Mouse (Mus musculus) kidney, embryonic 14.5 days (tissue): Measurements from ENCODE around the gene Caln1. TPM values are rescaled to one million over a fixed set of nuclear protein-coding genes. Genes with fewer than 3 reads are reported as not detected.

Experiments
- ATAC-seq: fragments of 200-750 bp; cut with Nextera tagmentation; 2 replicates; pipeline ENCODE4 v1.8.0; 2017; ENCODE audit warnings: moderate number of reproducible peaks, mild to moderate bottlenecking, moderate TSS enrichment, moderate library complexity; ENCODE audit not compliant: low FRiP score, low TSS enrichment
- H3K27ac ChIP-seq: fragments of 300-500 bp; sonication (generic); 2 replicates; pipeline ENCODE4 v1.5.1; 2014; ENCODE audit warnings: low read depth, mild to moderate bottlenecking, low read length, moderate library complexity, mixed read lengths
- H3K27me3 ChIP-seq: fragments of 300-500 bp; sonication (generic); 2 replicates; pipeline ENCODE4 v1.6.1; 2014; ENCODE audit warnings: mild to moderate bottlenecking, low read length; ENCODE audit not compliant: control insufficient read depth, insufficient read depth
- H3K36me3 ChIP-seq: fragments of 300-500 bp; sonication (generic); 2 replicates; pipeline ENCODE4 v1.6.1; 2014; ENCODE audit warnings: low read length, mixed read lengths; ENCODE audit not compliant: control insufficient read depth, insufficient read depth
- H3K4me1 ChIP-seq: fragments of 300-500 bp; sonication (generic); 2 replicates; pipeline ENCODE4 v1.6.1; 2014; ENCODE audit warnings: low read length, mixed read lengths; ENCODE audit not compliant: control insufficient read depth, insufficient read depth
- H3K4me2 ChIP-seq: fragments of 300-500 bp; sonication (generic); replicated peaks from 2 replicates; pipeline ENCODE4 v1.6.1; 2014; ENCODE audit warnings: low read depth, mild to moderate bottlenecking, low read length
- H3K4me3 ChIP-seq: fragments of 300-500 bp; sonication (generic); 2 replicates; pipeline ENCODE4 v1.5.1; 2014; ENCODE audit warnings: mild to moderate bottlenecking, low read length
- H3K9ac ChIP-seq: fragments of 300-500 bp; sonication (generic); 2 replicates; pipeline ENCODE4 v1.6.1; 2014; ENCODE audit warnings: low read depth, mild to moderate bottlenecking, low read length, moderate library complexity
- H3K9me3 ChIP-seq: fragments of 300-500 bp; sonication (generic); 2 replicates; pipeline ENCODE4 v1.6.1; 2016; ENCODE audit warnings: low read length; ENCODE audit not compliant: control insufficient read depth
- WGBS: fragments of 180-500 bp; shearing (Covaris S2); extraction: QIAGEN DNeasy Blood & Tissue Kit; methylation state at CpG from one replicate; pipeline ENCODE4 v1.1.7; 2014; 5-methylcytosine and 5-hydroxymethylcytosine counted together
- polyA plus RNA-seq: library from polyadenylated mRNA; unstranded; fragments of >200 nt; fragmentation: Nextera tagmentation; extraction: Ambion mirVana; gene quantifications from 2 replicates; pipeline ENCODE4 v1.2.1, GENCODE M21; 2014

Caln1 gene
- 0.27 and 0.57 TPM in 2 replicates for polyA plus RNA-seq

GRCm38 (mm10) chr5:130369237-130369636, at the start of gene Caln1:
Gene Caln1 (plus strand): TSS chr5:130369455.
- Histone ChIP-seq H3K9ac (no peak within 1 kb of the TSS), H3K4me2 (no peak within 1 kb of the TSS), H3K27me3 (no peaks in the 10 kb centered on the region), H3K9me3 (no peaks in the 10 kb centered on the region), H3K36me3 (no peaks in the 10 kb centered on the region), H3K4me3 (no peak within 1 kb of the TSS), H3K27ac (no peak within 1 kb of the TSS), H3K4me1 (no peaks in the 10 kb centered on the region)
- 69% methylated on average over 11 of the region's 11 CpGs for WGBS
- ATAC-seq, result no peak

GRCm38 (mm10) chr5:130319783-130320182, 49.5 kb upstream of the Caln1 start:
- H3K9me3 ChIP-seq, result peaks cover 7% of the 10 kb centered on the region
- H3K27ac ChIP-seq, result no peak overlapping the region
- H3K9ac ChIP-seq, result no peak overlapping the region
- H3K4me1 ChIP-seq, result no peaks in the 10 kb centered on the region; the same call in 1 of the 2 replicates
- no peak overlapping the region for H3K4me3 ChIP-seq
- ATAC-seq, result no peak
- no peak overlapping the region for H3K4me2 ChIP-seq
- H3K36me3 ChIP-seq, result no peaks in the 10 kb centered on the region; the same call in 1 of the 2 replicates
- 95% methylated on average over 5 of the region's 5 CpGs for WGBS
- H3K27me3 ChIP-seq, result no peaks in the 10 kb centered on the region

GRCm38 (mm10) chr5:130320485-130320884, 48.8 kb upstream of the Caln1 start:
- peaks cover 2% of the 10 kb centered on the region; the same call in 1 of the 2 replicates for H3K36me3 ChIP-seq
- WGBS, result 78% methylated on average over 3 of the region's 3 CpGs
- no peak overlapping the region for H3K27ac ChIP-seq
- ATAC-seq, result peak; percentile 68; the same call in 1 of the 2 replicates
- H3K4me1 ChIP-seq, result no peaks in the 10 kb centered on the region; the same call in 1 of the 2 replicates
- no peak overlapping the region for H3K4me3 ChIP-seq
- H3K9ac ChIP-seq, result no peak overlapping the region
- peaks cover 8% of the 10 kb centered on the region for H3K9me3 ChIP-seq
- no peak overlapping the region for H3K4me2 ChIP-seq
- no peaks in the 10 kb centered on the region for H3K27me3 ChIP-seq

- H3K4me3 ChIP-seq, result no peak overlapping the region
- ATAC-seq, result no peak
- 91% methylated on average over 8 of the region's 8 CpGs for whole genome bisulfite sequencing
- peaks cover 8% of the 10 kb centered on the region for H3K4me1 ChIP-seq
- peaks cover 11% of the 10 kb centered on the region; the same call in 1 of the 2 replicates for H3K36me3 ChIP-seq
- H3K27me3 ChIP-seq, result no peaks in the 10 kb centered on the region
- H3K27ac ChIP-seq, result no peak overlapping the region
- H3K4me2 ChIP-seq, result no peak overlapping the region
- peaks cover 8% of the 10 kb centered on the region for H3K9me3 ChIP-seq
- H3K9ac ChIP-seq, result no peak overlapping the region
Measured at GRCm38 (mm10) chr5:130325486-130325885, 43.8 kb upstream of the Caln1 start.

GRCm38 (mm10) chr5:130327615-130328263, 41.5 kb upstream of the Caln1 start:
- H3K27me3 ChIP-seq, result no peaks in the 10 kb centered on the region
- peaks cover 11% of the 10 kb centered on the region; the same call in 1 of the 2 replicates for H3K36me3 ChIP-seq
- H3K4me2 ChIP-seq, result no peak overlapping the region
- peaks cover 8% of the 10 kb centered on the region for H3K4me1 ChIP-seq
- no peak overlapping the region for H3K27ac ChIP-seq
- H3K9ac ChIP-seq, result no peak overlapping the region
- ATAC-seq, result peak; percentile 67
- 19% methylated on average over 6 of the region's 6 CpGs for WGBS
- no peak overlapping the region for H3K4me3 ChIP-seq
- H3K9me3 ChIP-seq, result peaks cover 8% of the 10 kb centered on the region

- peak overlapping the region; percentile 30; the same call in 1 of the 2 replicates for H3K27ac ChIP-seq
- ATAC-seq, result no peak
Measured at GRCm38 (mm10) chr5:130328366-130328765, 40.9 kb upstream of the Caln1 start.

GRCm38 (mm10) chr5:130329889-130330288, 39.4 kb upstream of the Caln1 start:
- Histone ChIP-seq H3K4me3 (no peak overlapping the region), H3K9ac (no peak overlapping the region), H3K27ac (no peak overlapping the region), H3K9me3 (no peaks in the 10 kb centered on the region), H3K36me3 (peaks cover 12% of the 10 kb centered on the region; the same call in 1 of the 2 replicates), H3K27me3 (no peaks in the 10 kb centered on the region), H3K4me1 (peaks cover 8% of the 10 kb centered on the region), H3K4me2 (no peak overlapping the region)
- 68% methylated on average over 2 of the region's 2 CpGs for WGBS
- ATAC-seq, result no peak

More at GRCm38 (mm10) chr5:130328366-130328765, 40.9 kb upstream of the Caln1 start:
- Histone ChIP-seq H3K9ac (no peak overlapping the region), H3K36me3 (peaks cover 11% of the 10 kb centered on the region; the same call in 1 of the 2 replicates), H3K4me1 (peaks cover 8% of the 10 kb centered on the region), H3K4me2 (no peak overlapping the region), H3K9me3 (peaks cover 8% of the 10 kb centered on the region), H3K27me3 (no peaks in the 10 kb centered on the region), H3K4me3 (no peak overlapping the region)
- 48% methylated on average over 9 of the region's 9 CpGs for WGBS

- peaks cover 8% of the 10 kb centered on the region for H3K4me1 ChIP-seq
- H3K4me2 ChIP-seq, result no peak overlapping the region
- no peaks in the 10 kb centered on the region for H3K27me3 ChIP-seq
- H3K9ac ChIP-seq, result no peak overlapping the region
- no peak for ATAC-seq
- no peaks in the 10 kb centered on the region; the same call in 1 of the 2 replicates for H3K9me3 ChIP-seq
- 88% methylated on average over 4 of the region's 4 CpGs for WGBS
- no peak overlapping the region for H3K4me3 ChIP-seq
- H3K36me3 ChIP-seq, result peaks cover 15% of the 10 kb centered on the region
- no peak overlapping the region for H3K27ac ChIP-seq
Measured at GRCm38 (mm10) chr5:130330801-130331200, 38.5 kb upstream of the Caln1 start.

- Histone ChIP-seq H3K9ac (no peak overlapping the region), H3K27ac (no peak overlapping the region), H3K4me2 (no peak overlapping the region), H3K4me3 (no peak overlapping the region), H3K9me3 (no peaks in the 10 kb centered on the region; the same call in 1 of the 2 replicates), H3K36me3 (peaks cover 13% of the 10 kb centered on the region), H3K4me1 (peaks cover 8% of the 10 kb centered on the region), H3K27me3 (no peaks in the 10 kb centered on the region)
- WGBS, result 74% methylated on average over 4 of the region's 4 CpGs
- ATAC-seq, result no peak
Measured at GRCm38 (mm10) chr5:130331206-130331605, 38.0 kb upstream of the Caln1 start.
